Mouse (Mus musculus): Measurements from ENCODE around the gene Prkcd. TPM values are rescaled to one million over a fixed set of nuclear protein-coding genes. Genes with fewer than 3 reads are reported as not detected.

The Prkcd gene
- polyA plus RNA-seq, 1 experiment from 2014 or later: 62.8 TPM

- no peak overlapping the region for H3K4me2 ChIP-seq (replicated peaks; ENCODE audit: low read depth)
- no peak overlapping the region for H3K27ac ChIP-seq (replicated peaks)
- ATAC-seq (ENCODE audit: low FRiP score, low TSS enrichment): no peak
- H3K9me3 ChIP-seq (ENCODE audit: control insufficient read depth, low read length): no peaks in the 10 kb centered on the region
- no peak for TF ChIP-seq EP300 (optimal IDR thresholded peaks at IDR 0.05)
- no peak for TF ChIP-seq CTCF (IDR thresholded peaks at IDR 0.05; ENCODE audit: low read depth)
- no peak for DNase-seq (ENCODE audit: low spot score)
- no peaks in the 10 kb centered on the region for H3K36me3 ChIP-seq (ENCODE audit: control insufficient read depth, insufficient read depth, low read length)
- H3K9ac ChIP-seq (ENCODE audit: low read length): no peak overlapping the region
- no peak overlapping the region for H3K4me3 ChIP-seq (ENCODE audit: low read depth, low read length)
- 0 out of 2 replicates have a peak, but pooled peaks cover 1% of the 10 kb centered on the region for H3K4me1 ChIP-seq (replicated peaks; ENCODE audit: control insufficient read depth, insufficient read depth)
- 76% methylated on average over 8 of the region's 8 CpGs for WGBS
- no peaks in the 10 kb centered on the region for H3K27me3 ChIP-seq (ENCODE audit: control insufficient read depth, insufficient read depth, low read length)
These were observed 23.7 kb upstream of the Prkcd start for GRCm38 (mm10) chr14:30649745-30650144.

GRCm38 (mm10) chr14:30648478-30648877 lies 22.5 kb upstream of the Prkcd start:
- TF ChIP-seq EP300 (optimal IDR thresholded peaks at IDR 0.05): no peak
- no peak for TF ChIP-seq CTCF (IDR thresholded peaks at IDR 0.05; ENCODE audit: low read depth)
- Histone ChIP-seq H3K27ac (replicated peaks) (no peak overlapping the region), H3K4me2 (replicated peaks; ENCODE audit: low read depth) (no peak overlapping the region), H3K36me3 (ENCODE audit: control insufficient read depth, insufficient read depth, low read length) (no peaks in the 10 kb centered on the region), H3K4me3 (ENCODE audit: low read depth, low read length) (no peak overlapping the region), H3K27me3 (ENCODE audit: control insufficient read depth, insufficient read depth, low read length) (no peaks in the 10 kb centered on the region), H3K4me1 (replicated peaks; ENCODE audit: control insufficient read depth, insufficient read depth) (no peaks in the 10 kb centered on the region), H3K9me3 (ENCODE audit: control insufficient read depth, low read length) (no peaks in the 10 kb centered on the region), H3K9ac (ENCODE audit: low read length) (no peak overlapping the region)
- no peak for DNase-seq (ENCODE audit: low spot score)
- WGBS: 37% methylated on average over 3 of the region's 3 CpGs
- no peak for ATAC-seq (ENCODE audit: low FRiP score, low TSS enrichment)

GRCm38 (mm10) chr14:30646486-30646885 lies 20.5 kb upstream of the Prkcd start:
- WGBS: 57% methylated on average over 1 of the region's 1 CpGs
- no peak for DNase-seq (ENCODE audit: low spot score)
- TF ChIP-seq CTCF (IDR thresholded peaks at IDR 0.05; ENCODE audit: low read depth): no peak
- TF ChIP-seq EP300 (optimal IDR thresholded peaks at IDR 0.05): no peak

GRCm38 (mm10) chr14:30645066-30645465 lies 19.1 kb upstream of the Prkcd start:
- Histone ChIP-seq H3K4me1 (replicated peaks; ENCODE audit: control insufficient read depth, insufficient read depth) (no peaks in the 10 kb centered on the region), H3K4me3 (ENCODE audit: low read depth, low read length) (no peak overlapping the region), H3K9me3 (ENCODE audit: control insufficient read depth, low read length) (no peaks in the 10 kb centered on the region), H3K27me3 (ENCODE audit: control insufficient read depth, insufficient read depth, low read length) (no peaks in the 10 kb centered on the region), H3K9ac (ENCODE audit: low read length) (no peak overlapping the region), H3K27ac (replicated peaks) (no peak overlapping the region), H3K36me3 (ENCODE audit: control insufficient read depth, insufficient read depth, low read length) (no peaks in the 10 kb centered on the region), H3K4me2 (replicated peaks; ENCODE audit: low read depth) (no peak overlapping the region)
- ATAC-seq (ENCODE audit: low FRiP score, low TSS enrichment): no peak
- no peak for DNase-seq (ENCODE audit: low spot score)
- 52% methylated on average over 8 of the region's 8 CpGs for WGBS
- TF ChIP-seq CTCF (IDR thresholded peaks at IDR 0.05; ENCODE audit: low read depth) (no peak), EP300 (optimal IDR thresholded peaks at IDR 0.05) (no peak)

More at GRCm38 (mm10) chr14:30646486-30646885, 20.5 kb upstream of the Prkcd start:
- H3K4me1 ChIP-seq (replicated peaks; ENCODE audit: control insufficient read depth, insufficient read depth): no peaks in the 10 kb centered on the region
- ATAC-seq (ENCODE audit: low FRiP score, low TSS enrichment): no peak
- no peaks in the 10 kb centered on the region for H3K27me3 ChIP-seq (ENCODE audit: control insufficient read depth, insufficient read depth, low read length)
- H3K9me3 ChIP-seq (ENCODE audit: control insufficient read depth, low read length): no peaks in the 10 kb centered on the region
- no peak overlapping the region for H3K4me2 ChIP-seq (replicated peaks; ENCODE audit: low read depth)
- H3K4me3 ChIP-seq (ENCODE audit: low read depth, low read length): no peak overlapping the region
- no peaks in the 10 kb centered on the region for H3K36me3 ChIP-seq (ENCODE audit: control insufficient read depth, insufficient read depth, low read length)
- no peak overlapping the region for H3K27ac ChIP-seq (replicated peaks)
- H3K9ac ChIP-seq (ENCODE audit: low read length): no peak overlapping the region

- Histone ChIP-seq H3K4me1 (replicated peaks; ENCODE audit: control insufficient read depth, insufficient read depth) (no peaks in the 10 kb centered on the region), H3K27ac (replicated peaks) (peak overlapping the region; percentile 45; the same call in 1 of the 2 replicates), H3K4me2 (replicated peaks; ENCODE audit: low read depth) (no peak overlapping the region), H3K9me3 (ENCODE audit: control insufficient read depth, low read length) (no peaks in the 10 kb centered on the region), H3K36me3 (ENCODE audit: control insufficient read depth, insufficient read depth, low read length) (no peaks in the 10 kb centered on the region), H3K27me3 (ENCODE audit: control insufficient read depth, insufficient read depth, low read length) (no peaks in the 10 kb centered on the region), H3K4me3 (ENCODE audit: low read depth, low read length) (no peak overlapping the region), H3K9ac (ENCODE audit: low read length) (no peak overlapping the region)
- 84% methylated on average over 2 of the region's 2 CpGs for WGBS
- ATAC-seq (ENCODE audit: low FRiP score, low TSS enrichment) (peak; percentile 66), DNase-seq (ENCODE audit: low spot score) (peak; percentile 36)
- TF ChIP-seq CTCF (IDR thresholded peaks at IDR 0.05; ENCODE audit: low read depth): no peak
These were observed 18.0 kb upstream of the Prkcd start for GRCm38 (mm10) chr14:30644026-30644425.

- no peak for TF ChIP-seq CTCF (IDR thresholded peaks at IDR 0.05; ENCODE audit: low read depth)
- no peak for TF ChIP-seq EP300 (optimal IDR thresholded peaks at IDR 0.05)
- 56% methylated on average over 2 of the region's 2 CpGs for WGBS
These were observed 15.7 kb upstream of the Prkcd start for GRCm38 (mm10) chr14:30641748-30642147.

More at GRCm38 (mm10) chr14:30641748-30642147, 15.7 kb upstream of the Prkcd start:
- Histone ChIP-seq H3K4me3 (ENCODE audit: low read depth, low read length) (no peak overlapping the region), H3K4me1 (replicated peaks; ENCODE audit: control insufficient read depth, insufficient read depth) (no peaks in the 10 kb centered on the region), H3K36me3 (ENCODE audit: control insufficient read depth, insufficient read depth, low read length) (no peaks in the 10 kb centered on the region), H3K9ac (ENCODE audit: low read length) (no peak overlapping the region), H3K9me3 (ENCODE audit: control insufficient read depth, low read length) (no peaks in the 10 kb centered on the region), H3K4me2 (replicated peaks; ENCODE audit: low read depth) (no peak overlapping the region), H3K27ac (replicated peaks) (no peak overlapping the region), H3K27me3 (ENCODE audit: control insufficient read depth, insufficient read depth, low read length) (no peaks in the 10 kb centered on the region)
- no peak for ATAC-seq (ENCODE audit: low FRiP score, low TSS enrichment)
- DNase-seq (ENCODE audit: low spot score): no peak
